Mouse (Mus musculus) liver, adult (tissue): ENCODE data around the gene Birc6.

ENCODE experiments used
- GATA4 ChIP-seq: IDR thresholded peaks from 2 replicates; pipeline ENCODE4 v1.6.1; 2014; ENCODE audit warnings: mild to moderate bottlenecking, low read length; ENCODE audit not compliant: insufficient replicate concordance

The Birc6 gene

GRCm38 (mm10) chr17:74528648-74529532 lies 795 bp downstream of the Birc6 start:
- no peak for TF ChIP-seq GATA4

DNA sequence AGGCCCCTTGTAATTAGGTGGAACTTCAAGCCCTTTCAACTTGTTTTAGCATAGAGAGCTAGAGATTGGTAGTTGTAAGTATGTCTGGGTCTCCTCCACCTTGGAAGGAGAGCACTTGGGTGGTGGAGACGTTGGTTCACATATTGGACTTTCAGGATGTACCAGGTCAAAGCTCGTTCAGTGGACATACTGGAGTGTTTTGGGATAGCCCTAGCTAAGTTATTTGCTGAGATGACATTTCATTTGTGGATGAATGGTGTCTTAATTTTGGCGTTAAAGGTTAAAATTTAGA lies 1.4 kb downstream of the Birc6 start:
- TF ChIP-seq GATA4 = no peak

- no peak for TF ChIP-seq GATA4
These were observed 6.9 kb downstream of the Birc6 start for GRCm38 (mm10) chr17:74534971-74535370.

GRCm38 (mm10) chr17:74537526-74537925 lies 9.4 kb downstream of the Birc6 start:
- no peak for TF ChIP-seq GATA4

- no peak for TF ChIP-seq GATA4
These were observed 15.5 kb downstream of the Birc6 start for GRCm38 (mm10) chr17:74543615-74544014.

GRCm38 (mm10) chr17:74554118-74554517 lies 26.0 kb downstream of the Birc6 start:
- no peak for TF ChIP-seq GATA4

- no peak for TF ChIP-seq GATA4
These were observed 31.8 kb downstream of the Birc6 start for GRCm38 (mm10) chr17:74559891-74560290.

DNA sequence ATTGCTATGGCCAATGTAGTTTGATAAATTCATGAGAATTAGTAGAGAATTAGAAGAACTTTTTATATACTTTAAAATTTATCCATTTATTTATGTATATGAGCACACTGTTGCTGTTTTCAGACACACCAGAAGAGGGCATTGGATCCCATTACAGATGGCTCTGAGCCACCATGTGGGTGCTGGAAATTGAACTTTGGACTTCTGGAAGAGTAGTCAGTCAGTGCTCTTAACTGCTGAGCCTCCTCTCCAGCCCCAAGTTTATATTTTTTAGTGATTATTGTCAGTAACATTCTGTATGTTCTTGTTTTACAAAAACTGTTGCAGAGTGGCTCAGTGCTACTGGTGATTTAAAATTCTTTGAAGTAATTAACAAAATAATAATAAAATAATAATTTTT lies 36.1 kb downstream of the Birc6 start:
- TF ChIP-seq GATA4 = no peak

GRCm38 (mm10) chr17:74569219-74569618 lies 41.1 kb downstream of the Birc6 start:
- TF ChIP-seq GATA4 = no peak

GRCm38 (mm10) chr17:74570585-74570984 lies 42.5 kb downstream of the Birc6 start:
- TF ChIP-seq GATA4 = no peak

DNA sequence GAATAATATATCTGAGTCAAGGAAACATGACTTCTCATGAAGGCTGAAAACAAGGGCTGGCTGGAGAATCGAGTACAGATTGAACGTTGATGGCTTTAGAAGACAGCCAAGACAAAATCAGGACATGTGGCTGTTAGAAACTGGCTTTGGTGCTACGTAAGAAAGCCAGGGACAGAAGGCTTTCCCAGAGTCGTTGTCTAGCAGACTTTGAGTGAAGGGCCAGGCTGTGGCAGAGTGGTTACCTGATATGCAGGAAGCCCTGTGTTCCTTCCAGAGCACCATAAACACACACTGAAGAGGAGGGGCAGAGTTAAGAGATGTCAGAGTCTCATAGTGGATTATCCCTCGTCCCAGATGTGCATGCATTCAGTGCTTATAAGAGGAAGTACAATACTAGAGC lies 49.1 kb downstream of the Birc6 start:
- no peak for TF ChIP-seq GATA4

DNA sequence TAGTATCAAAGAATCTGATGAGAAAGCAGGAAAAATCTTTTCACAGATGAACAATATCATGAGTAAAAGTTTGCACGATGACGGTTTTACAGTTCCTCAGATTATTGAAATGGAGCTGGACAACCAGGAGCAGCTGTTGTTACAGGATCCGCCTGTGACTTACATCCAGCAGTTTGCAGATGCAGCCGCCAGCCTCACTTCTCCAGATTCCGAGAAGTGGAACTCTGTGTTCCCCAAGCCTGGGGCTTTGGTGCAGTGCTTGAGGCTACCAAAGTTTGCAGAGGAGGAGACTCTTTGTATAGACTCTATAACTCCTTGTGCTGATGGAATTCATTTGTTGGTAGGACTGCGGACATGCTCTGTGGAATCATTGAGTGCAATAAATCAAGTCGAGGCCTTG lies 51.5 kb downstream of the Birc6 start:
- TF ChIP-seq GATA4 = no peak

DNA sequence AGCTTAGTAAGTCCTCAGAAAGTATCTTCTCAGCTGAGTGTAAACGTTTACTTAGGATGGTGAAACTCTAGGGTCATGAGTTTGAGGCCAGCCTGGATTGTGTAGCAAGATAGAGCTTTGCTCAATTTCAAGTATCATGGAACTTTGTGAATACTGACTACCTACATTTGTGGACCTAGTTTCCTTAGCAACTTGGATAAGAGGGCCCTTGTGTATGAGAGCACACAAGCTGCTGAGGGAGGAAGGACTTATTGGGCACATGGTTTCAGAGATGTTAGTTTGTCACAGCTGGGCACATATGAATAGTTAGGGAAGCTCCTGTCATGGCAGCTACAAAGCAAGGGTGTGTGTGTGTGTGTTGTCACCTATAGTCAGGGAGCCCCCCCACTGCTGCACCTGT lies 52.6 kb downstream of the Birc6 start:
- no peak for TF ChIP-seq GATA4

GRCm38 (mm10) chr17:74586768-74587167 lies 58.7 kb downstream of the Birc6 start:
- no peak for TF ChIP-seq GATA4

GRCm38 (mm10) chr17:74598908-74599307 lies 70.8 kb downstream of the Birc6 start:
- TF ChIP-seq GATA4 = no peak

GRCm38 (mm10) chr17:74599396-74599795 lies 71.3 kb downstream of the Birc6 start:
- no peak for TF ChIP-seq GATA4

DNA sequence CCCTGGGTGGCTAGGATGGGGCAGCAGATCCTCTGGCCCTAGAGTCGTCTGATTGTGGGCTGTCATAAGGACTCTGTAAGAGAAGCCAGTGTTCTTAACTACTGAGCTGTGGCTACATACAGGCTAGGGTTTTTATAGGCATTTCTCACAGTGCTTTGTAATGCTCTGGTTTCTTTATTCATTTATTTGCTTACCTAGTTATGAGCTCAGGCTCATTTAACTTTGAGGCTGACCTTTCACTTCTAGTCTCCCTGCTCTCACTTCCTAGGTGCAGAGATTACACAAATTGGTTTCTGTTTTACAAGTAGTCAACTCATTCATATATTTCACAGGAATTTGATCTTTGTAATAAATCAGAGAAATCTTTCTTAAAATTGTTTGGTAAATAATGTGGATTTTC lies 73.1 kb downstream of the Birc6 start:
- TF ChIP-seq GATA4 = no peak
